Mouse (Mus musculus) frontal cortex, adult (tissue): ENCODE data around the gene Plekhg5.
"Not testable (repeated sequence)": the region's sequence is repeated elsewhere in the genome, so short reads cannot be mapped to it uniquely, and the experiment has no call there.

Experiments used
- ATAC-seq: cut with Nextera tagmentation; 2 replicates; pipeline ENCODE4 v1.9.2; 2017; ENCODE audit warnings: mild to moderate bottlenecking, moderate library complexity, mixed read lengths; ENCODE audit not compliant: low TSS enrichment

Plekhg5 gene

DNA sequence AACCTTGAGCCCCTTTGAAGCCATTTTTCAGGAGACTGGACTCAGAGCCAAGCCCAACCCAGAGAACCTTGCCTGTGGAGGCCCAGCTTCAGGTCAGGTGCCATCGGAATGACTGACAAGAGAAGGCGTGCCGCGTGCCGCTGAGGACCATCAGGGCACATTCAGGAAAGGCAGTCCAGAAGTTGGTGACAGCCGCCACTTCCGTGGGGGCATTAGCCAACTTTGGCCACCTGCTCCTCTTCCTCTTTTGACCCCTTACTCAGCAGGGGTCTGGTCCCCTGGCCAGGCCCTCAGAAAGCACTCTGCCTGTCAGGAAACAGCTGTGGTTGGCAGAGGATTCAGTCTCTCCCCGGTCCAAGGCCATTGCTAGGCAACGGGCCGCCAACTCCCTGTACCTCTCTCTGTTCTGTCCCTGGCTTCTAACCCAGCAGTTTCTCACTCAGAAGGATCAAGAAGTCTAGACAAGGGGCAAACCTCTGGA, at the start of gene Plekhg5:
TSS of gene Plekhg5 (plus strand) at position 378 of the 481 bp plus-strand sequence.
- peak; percentile 41; the same call in 1 of the 2 replicates for ATAC-seq

DNA sequence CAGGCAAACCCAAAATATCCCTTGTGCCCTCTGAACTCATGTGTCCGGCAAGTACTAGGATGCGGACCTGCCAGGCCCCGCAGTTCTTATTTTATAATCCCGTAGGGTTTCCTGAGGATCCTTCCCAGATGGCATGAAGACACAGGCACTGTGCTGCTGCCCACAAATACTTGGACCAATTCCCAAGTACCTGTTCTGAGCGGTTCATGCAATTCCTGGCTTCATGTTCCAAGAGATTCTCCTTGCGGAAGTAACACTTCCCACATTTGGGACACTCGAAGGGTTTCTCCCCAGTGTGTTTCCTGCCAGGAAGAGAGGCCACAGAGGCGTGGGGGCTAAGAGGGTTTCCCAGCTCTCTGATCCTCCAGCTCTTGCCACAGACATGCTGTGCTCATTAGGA, 49.8 kb upstream of the Plekhg5 start:
- no peak for ATAC-seq

DNA sequence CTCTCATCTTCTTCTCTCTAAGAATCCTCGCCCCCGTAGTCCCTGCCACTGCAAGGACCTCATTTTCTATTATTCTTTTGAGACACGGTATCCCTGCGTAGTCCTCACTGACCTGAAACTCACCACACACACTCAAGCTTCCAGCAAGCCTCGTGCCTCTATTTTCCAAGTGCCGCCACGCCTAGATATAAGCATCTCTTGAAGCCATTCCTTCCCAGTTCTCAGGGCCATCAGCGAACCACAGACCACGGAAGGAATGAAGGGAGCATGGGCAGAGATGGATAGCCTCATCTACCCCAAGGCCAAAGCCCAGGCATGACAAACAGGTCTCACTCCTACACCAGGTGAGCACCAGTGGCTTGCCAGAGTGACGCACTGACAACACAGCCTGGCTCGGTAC, 47.8 kb upstream of the Plekhg5 start:
- ATAC-seq = no peak

DNA sequence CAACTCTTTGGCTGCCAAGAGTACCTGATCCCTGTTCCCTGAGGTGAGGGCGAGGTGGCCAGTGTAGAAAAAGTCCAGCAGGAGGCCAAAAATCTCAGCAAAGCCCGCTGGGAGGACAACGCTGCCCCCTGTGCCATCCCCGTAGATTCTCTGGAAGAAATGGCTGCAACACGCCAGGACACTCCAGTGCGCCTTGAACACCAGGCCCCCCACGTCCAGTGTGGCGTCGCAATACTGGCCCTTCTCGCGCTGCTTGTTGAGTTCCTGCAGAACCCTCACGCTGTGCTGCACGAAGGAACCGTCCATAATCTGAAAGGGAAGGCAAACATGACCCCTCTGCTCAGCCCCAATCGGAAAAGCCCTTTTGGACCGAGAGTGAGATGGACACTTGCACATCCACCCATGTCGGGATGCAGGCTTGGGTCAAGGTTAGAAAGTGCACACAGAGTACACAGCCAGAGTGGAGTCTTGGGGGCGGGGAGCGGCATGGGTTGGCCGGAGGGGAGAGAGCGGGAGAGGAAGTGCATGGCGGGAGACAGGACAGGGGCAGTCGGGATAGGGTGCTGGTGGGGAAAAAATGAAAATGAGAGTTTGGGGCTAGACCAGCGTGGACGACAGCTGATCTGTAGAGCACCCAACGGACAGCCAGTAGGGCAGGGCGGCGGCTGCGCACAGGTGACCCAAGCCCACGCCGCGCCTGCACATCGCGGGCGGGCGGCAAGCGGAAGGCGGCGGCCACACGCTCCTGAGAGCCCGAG, 45.4 kb upstream of the Plekhg5 start:
- ATAC-seq = peak; percentile 36

DNA sequence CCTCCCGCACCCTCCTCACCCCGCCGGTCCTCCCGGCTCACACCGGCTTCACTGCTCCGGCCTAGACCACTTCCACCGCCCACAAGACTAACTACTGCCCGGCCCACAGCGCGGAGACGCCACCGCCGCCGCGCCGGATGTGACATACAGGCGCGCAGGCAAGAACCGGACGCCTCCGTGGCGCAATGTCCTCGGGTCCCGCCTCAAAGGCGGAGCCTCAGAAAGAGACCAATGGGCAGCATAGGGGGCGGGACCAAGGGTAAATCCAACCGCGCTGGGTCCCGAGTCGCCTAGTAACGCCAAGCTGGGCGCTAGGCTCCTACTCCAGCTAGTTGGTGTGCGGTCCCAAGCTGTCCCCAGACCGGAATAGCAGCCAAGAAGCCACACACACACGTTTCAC, 44.8 kb upstream of the Plekhg5 start, which contains the start of gene Zbtb48:
TSS of gene Zbtb48 (minus strand) at position 148 of the 400 bp plus-strand sequence.
- ATAC-seq = peak; percentile 95

DNA sequence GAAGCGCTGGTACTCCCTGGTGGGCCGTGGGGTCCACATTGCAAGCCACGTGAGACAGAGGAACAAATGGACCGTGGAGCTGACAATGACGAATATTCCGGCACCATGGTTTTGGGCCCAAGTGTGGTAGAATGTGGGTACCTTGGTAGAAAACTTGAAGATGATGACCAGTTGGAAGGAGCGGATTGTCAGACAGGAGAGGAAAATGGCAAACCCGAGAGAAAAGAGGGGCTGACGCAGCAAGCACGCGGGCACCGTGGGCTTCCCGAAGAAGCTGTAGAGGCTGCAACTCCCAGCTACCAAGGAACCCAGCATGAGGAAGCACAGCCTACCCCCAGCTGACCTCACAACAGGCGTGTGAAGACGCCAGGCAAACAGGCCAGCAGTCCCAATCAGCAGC, 43.8 kb upstream of the Plekhg5 start:
- ATAC-seq = no peak

DNA sequence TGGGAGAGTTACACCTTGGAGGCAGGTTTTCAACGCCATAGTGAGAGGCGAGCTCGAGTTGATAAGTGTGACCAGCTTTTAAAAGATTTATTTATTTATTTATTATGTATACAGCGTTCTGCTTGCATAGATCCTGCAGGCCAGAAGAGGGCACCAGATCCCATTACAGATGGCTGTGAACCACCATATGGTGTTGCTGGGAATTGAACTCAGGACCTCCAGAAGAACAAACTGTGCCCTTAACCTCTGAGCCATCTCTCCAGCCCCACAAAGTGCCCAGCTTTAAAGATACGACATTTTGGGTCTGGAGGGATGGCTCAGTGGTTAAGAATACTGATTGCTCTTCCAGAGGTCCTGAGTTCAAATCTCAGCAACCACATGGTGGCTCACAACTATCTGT, 43.2 kb upstream of the Plekhg5 start:
- ATAC-seq = no peak

DNA sequence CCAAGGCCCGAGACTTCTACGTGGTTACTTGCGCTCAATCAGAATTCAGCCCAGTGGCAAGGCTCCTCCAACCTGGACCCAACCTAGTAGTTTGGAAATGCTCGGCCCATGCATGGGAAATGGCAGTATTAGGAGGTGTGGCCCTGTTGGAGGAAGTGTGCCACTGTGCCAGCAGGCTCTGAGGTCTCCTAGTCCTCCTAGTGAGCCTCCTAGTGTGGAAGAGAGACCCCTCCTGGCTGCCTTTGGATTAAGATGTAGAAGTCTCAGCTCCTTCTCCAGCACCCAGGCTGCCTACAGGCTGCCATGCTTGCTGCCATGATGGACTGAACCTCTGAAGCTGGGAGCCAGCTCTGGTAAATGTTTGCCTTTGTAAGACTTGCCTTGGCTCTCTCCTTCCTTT, 42.3 kb upstream of the Plekhg5 start:
- ATAC-seq = no peak

DNA sequence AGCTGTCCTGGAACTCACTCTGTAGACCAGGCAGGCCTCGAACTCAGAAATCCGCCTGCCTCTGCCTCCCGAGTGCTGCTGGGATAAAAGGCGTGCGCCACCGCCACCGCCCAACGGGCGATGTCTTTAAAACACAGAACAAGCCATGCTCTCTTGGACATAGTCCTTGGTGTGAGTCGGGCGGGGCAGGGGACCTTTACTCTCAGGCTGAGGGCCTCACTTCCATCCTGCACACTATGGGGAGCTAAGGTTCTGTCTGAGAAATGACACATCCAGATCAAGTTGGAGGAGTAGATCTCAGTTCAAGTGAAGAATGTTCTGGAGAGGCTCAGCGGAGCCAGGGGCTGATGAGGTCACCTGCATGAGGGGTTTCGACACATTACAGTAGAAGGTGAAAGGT, 39.4 kb upstream of the Plekhg5 start:
- ATAC-seq = no peak

DNA sequence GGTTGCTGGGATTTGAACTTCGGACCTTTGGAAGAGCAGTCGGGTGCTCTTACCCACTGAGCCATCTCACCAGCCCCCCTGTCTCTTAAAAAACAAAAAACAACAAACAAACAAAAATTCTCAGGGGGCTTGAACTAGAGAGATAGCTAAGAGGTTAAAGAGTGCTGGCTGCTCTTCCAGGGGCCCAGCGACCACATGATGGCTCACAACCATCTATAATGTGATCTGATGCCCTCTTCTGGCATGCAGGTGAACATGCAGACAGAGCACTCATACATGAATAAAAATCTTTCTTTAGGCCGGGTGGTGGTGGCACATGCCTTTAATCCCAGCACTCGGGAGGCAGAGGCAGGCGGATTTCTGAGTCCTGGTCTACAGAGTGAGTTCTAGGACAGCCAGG, 35.8 kb upstream of the Plekhg5 start:
- not testable (repeated sequence) for ATAC-seq

DNA sequence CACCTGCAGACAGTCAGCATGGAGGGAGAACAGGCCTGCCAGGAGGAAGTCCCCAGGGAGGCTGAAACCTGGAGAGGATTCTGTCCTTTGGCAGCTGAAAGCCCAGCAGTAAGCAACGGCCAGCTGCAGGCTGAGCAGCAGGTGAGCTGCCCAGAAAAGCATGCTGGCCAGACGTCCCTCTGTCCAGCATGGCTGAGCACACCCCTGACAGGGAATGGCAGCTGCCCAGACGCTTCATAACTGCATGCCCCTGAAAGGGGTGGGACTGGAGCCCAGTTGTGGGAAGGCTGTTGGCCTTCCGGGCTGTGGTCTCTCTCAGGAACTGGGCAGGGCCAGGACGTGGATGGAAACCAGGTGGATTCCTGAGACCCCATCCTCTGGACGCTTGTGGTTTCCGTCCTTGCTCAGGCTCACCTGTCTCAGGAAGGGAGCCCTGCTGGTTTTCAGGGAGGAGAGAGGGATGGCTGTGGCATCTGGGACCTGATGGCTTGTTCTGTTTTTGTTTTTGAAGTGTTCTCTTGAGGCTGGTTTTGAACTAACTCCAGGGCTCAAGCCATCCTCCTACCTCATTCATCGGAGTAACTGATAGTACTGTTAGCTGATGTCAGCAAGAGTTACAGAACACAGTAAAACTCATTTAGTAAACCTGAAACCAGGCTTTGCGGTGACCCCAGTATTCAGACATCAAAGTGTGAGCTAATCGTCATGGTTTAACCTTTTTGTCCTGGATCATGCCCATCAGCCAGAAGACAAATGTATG, 33.9 kb upstream of the Plekhg5 start, which contains the start of gene Tas1r1:
TSS of gene Tas1r1 (minus strand) at position 344 of the 760 bp plus-strand sequence.
- ATAC-seq = no peak

DNA sequence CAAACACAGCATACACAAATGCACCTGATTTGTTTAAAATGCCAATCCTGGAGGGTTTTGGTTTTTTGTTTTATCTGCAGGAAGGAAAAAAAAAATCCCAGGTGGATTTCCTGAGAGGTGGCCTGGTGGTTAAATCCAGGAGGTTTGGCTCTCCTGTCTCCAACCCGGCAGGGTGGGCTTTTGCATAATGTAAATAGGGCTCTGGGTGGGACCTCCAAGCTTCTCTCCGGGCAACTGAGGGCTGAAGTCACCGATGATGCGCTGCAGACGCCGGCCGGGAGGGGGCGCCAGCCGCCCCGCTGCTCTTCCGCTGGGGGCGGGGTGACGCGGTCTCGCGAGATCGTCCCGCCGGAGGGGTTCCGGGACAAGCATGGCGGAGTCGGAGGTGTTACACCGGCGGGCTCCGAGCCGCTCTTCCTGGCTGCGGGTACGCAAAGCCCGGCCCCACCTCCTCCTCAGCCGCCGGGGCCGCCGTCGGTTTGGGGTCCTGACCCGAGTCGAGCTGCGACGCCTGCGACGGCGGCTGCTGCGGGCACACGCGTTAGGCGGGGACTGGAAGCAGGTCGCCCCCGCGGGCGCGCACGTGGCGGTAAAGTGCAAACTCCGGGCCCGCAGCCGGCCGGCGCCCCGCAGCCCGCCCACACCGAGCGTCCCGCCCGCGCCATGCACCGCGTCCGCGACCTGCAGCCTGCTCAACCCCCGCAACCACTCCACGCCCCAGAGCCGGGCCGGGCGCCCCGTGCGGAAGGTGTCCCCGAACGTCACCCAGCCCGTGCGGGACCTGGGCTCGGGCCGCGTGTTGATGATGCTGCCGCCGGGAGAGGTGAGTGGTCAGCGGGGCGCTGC, 33.1 kb upstream of the Plekhg5 start, which contains the start of gene Nol9:
TSS of gene Nol9 (plus strand) at position 337 of the 846 bp plus-strand sequence.
- peak; percentile 93 for ATAC-seq

DNA sequence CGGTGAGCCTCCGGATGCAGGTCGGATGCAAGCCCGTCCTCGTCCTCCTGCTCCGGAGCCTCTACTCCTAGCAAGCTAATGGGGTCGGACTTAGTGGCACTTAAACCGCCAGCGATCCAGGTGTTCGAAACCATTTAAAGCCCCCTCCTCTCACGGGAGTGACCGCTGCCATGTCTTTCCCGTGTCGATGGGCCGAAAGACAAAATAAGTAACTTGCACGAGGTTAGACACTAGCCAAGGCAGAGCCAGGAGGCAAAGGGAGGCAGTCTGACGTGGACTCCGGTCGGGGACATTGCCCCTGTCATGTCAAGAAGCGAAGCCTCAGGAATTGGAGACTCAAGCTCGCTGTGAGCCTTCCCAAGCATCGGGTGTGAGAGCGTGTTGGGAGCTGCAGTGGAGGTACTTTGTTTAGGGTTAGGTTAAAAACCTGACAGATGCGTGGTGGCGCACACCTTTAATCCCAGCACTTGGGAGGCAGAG, 32.4 kb upstream of the Plekhg5 start:
- ATAC-seq = no peak

DNA sequence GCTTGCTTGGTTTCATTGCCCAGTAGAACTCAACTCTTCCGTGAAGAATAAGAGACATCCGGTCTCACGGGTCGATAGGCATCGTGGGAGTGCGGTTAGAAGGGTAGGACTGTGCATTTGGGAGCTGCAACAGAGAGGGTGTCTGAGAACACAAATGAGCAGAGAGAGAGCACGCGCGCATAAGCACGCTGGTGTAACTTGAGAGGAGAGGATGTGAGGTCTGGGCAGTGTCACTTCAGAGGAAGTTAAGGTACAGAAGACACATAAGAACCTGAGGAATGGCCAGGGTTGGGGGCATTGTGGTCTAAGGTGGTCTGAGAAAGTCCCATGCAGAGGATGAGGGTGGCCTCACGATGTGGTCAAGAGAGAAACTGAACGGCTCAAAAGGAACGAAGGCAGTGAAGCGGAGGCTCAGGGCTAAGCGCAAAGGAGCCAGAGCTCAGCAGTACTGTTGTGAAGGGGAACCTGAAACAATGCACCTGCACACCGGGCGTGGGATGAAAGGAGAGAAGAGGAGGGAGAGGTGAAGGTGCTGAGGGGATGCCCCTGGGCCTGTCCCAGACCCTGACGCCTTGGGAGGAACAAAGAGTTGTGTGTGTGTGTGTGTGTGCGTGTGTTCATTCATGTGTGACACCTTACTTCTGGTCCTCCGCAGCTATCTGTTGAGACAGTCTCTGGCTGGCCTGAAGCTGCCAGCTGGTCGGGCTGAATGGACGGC, 30.2 kb upstream of the Plekhg5 start:
- ATAC-seq = no peak

DNA sequence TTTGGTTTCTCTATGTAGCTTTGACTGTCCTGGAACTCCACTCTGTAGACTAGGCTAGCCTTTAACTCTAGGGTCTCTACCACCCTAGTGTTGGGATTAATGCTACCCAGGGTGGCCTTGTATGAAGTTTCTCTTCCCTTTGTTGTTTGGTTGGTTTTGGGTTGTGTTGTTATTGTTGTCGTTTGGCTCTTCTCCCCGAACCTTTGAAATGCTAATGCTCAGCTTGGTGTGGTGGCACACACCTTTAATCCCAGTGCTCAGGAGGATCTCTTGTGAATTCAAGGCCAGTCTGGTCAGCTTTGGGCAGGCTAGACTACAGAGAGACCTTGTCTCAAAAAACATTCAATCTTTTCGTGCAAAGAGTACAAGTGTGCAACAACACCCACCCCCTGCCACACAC, 29.1 kb upstream of the Plekhg5 start:
- no peak for ATAC-seq

DNA sequence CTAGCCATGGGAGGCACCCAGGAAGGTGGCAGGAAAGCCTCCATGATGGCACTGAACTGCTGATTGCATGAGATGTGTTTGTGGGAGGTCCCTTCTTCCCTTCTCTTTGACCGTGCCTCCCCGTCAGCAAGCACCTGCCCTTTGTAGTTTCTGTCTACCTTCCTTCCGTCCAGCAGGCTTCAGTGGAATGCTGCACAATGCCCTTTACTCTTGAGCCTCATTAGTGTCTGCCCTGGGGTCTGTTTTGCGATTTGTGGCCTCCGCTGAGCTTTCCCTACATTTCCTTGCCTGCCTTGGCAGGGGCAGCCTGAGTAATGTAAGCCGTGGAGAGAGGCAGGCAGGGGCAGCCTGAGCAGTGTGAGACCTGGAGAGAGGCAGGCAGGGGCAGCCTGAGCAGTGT, 27.7 kb upstream of the Plekhg5 start:
- no peak for ATAC-seq

DNA sequence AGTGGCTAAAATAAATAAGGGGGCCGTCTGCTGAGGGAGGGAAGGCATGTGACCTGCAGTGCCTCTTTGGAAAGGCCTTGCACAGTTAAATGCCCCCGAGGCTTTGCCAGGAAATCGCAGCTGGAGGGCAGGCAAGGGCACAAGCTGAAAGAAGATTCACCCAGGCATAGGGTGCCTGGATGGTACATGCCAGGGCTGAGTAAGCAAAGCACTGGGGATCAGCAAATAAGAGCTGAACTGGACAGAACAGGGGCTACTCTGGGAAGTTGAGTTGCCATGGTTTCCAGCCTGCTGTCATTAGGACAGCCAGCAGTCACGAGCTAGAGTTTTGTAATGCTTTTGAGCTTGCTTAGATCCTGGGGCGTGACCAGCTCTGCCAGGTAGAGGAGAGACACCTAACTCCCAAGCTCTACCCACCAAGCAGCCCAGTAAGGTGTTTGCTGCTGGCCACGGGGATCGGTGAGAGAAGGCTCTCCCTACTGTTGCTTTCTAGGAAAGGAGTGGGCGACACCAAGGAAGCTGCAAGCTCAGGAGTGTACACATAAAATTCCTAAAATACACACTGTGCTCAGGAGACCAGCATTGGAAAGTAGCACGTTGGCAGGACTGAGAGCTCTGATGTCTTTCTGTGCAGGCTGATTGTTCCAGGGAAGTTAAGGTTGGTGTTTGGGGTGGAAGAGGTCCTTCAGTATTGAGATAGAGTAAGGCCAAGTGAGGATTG, 9.7 kb upstream of the Plekhg5 start:
- ATAC-seq = peak; percentile 93

DNA sequence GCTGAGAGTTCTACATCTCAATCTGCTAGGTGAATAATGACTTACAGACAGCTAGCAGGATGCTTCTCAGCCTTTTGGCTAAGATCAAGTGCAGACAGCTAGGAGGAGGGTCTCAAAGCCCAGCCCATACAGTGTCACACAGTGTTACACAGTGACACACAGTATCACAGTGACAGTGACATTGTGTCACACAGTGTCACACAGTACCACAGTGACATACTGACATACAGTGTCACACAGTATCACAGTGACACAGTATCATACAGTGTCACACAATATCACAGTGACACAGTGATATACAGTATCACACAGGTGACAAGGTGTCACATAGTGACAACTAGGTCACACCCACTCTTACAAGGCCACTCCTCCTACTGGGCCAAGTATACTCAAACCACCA, 5.0 kb upstream of the Plekhg5 start:
- no peak for ATAC-seq

DNA sequence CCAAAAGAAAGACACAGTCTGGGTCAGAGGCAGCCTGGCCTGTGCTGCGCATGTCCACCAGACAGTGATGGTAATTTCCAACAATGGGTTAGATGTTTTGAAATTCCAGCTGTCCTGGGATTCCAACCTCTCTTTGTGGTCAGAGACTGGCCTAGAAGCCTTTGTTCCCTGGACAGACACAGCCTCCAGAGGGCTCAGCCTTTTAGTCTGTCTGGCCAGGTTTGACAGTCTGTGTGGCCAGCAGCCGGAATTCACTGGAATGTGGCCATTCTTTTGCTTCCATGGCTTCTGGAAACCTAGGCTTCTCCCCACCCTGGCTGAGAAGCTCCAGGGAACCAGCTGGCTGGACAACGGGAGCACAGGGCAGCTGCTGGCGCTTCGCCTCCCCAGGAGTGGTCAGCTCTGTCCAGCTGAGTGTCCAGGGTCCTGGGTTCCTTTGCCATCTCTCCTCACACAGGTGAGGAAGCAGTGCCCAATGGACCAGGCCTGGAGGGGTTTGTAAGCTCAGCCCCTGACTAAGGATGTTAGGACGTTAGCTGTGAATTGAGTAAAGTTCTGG, 4.1 kb upstream of the Plekhg5 start:
- no peak for ATAC-seq

DNA sequence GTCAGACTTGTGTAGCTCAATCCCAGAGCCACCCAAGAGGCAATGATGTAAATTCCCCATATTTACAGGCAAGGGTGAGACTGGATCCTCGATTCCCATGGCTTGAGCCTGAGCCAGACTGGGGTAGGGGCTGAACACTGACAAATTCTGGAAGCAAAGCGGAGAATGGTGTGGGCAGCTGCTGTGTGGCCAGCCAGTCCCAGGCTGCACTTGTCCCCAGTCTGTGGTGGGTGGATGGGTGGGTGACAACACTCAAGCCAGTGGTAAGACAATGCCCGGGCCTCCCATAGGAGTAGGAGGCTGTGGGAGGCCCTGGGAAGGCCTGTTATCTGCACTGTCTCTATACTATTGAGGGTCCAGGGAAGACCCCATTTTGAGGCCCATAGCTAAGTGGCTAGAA, 3.1 kb upstream of the Plekhg5 start:
- no peak for ATAC-seq
